Mouse (Mus musculus) retina, postnatal 7 days (tissue): ENCODE results near the gene Vmn1r62.
"Not testable (repeated sequence)": the region's sequence is repeated elsewhere in the genome, so short reads cannot be mapped to it uniquely, and the experiment has no call there.

Experiments used
- DNase-seq: peaks from one replicate; pipeline ENCODE4 v3.0.0-alpha.2; 2012; ENCODE audit warnings: low read depth, low spot score

The Vmn1r62 gene

GRCm38 (mm10) chr7:5673331-5673730 is at the start of gene Vmn1r62:
Vmn1r62 (plus strand) TSS chr7:5673631.
- DNase-seq: not testable (repeated sequence)
